Mouse (Mus musculus) G1E (cell line): ENCODE data around the gene Gsto1. TPM values are rescaled to one million over a fixed set of nuclear protein-coding genes. Genes with fewer than 3 reads are reported as not detected.

Experiments
- ATAC-seq: 2 replicates; pipeline ENCODE4 v1.8.0; 2016; ENCODE audit warnings: mild to moderate bottlenecking; ENCODE audit not compliant: insufficient number of reproducible peaks, poor library complexity, low FRiP score, severe bottlenecking; ENCODE audit errors: extremely low read depth
- DNase-seq: peaks from one replicate; pipeline ENCODE4 v3.0.0; 2012; ENCODE audit warnings: low spot score
- H3K27me3 ChIP-seq: 2 replicates; pipeline ENCODE4 v1.6.1; 2012; ENCODE audit warnings: mild to moderate bottlenecking, low read length, inconsistent platforms; ENCODE audit not compliant: insufficient read depth
- H3K36me3 ChIP-seq: replicated peaks from 2 replicates; pipeline ENCODE3; 2012; ENCODE audit warnings: mild to moderate bottlenecking, inconsistent platforms
- H3K4me1 ChIP-seq: 2 replicates; pipeline ENCODE4 v1.6.1; 2012; ENCODE audit warnings: low read depth, low read length, inconsistent platforms, mixed read lengths; ENCODE audit not compliant: insufficient read depth
- H3K4me3 ChIP-seq: 2 replicates; pipeline ENCODE4 v1.5.1; 2012; ENCODE audit warnings: low read depth, mild to moderate bottlenecking, inconsistent platforms, low read length, moderate library complexity, mixed read lengths
- H3K9me3 ChIP-seq: replicated peaks from 2 replicates; pipeline ENCODE4 v1.6.1; 2012; ENCODE audit warnings: inconsistent platforms
- CTCF ChIP-seq: IDR thresholded peaks from 2 replicates; pipeline ENCODE4 v1.5.1; 2012; ENCODE audit warnings: low read depth, low read length, inconsistent platforms, mixed read lengths
- GATA1 ChIP-seq: IDR thresholded peaks from 2 replicates; pipeline ENCODE4 v1.6.1; 2012; ENCODE audit warnings: borderline replicate concordance, low read length, inconsistent platforms, mixed read lengths
- GATA2 ChIP-seq: IDR thresholded peaks from 2 replicates; pipeline ENCODE4 v1.6.1; 2012; ENCODE audit warnings: low read depth, low read length, inconsistent platforms, borderline replicate concordance
- POLR2AphosphoS5 ChIP-seq: IDR thresholded peaks from 2 replicates; pipeline ENCODE4 v1.6.1; 2012; ENCODE audit warnings: low read depth, low read length, inconsistent platforms; ENCODE audit not compliant: insufficient replicate concordance
- TAL1 ChIP-seq: conservative IDR thresholded peaks from 2 replicates; pipeline ENCODE4 v1.6.1; 2012; ENCODE audit warnings: low read depth, low read length, inconsistent platforms, mixed read lengths
- polyA plus RNA-seq: library from polyadenylated mRNA; stranded (reverse); fragments of >175 nt; gene quantifications from 2 replicates; pipeline ENCODE4 v1.2.3, GENCODE M21; 2012
- total RNA-seq, 2 experiments: library from RNA; stranded (forward) in 1 of 2; stranded (reverse) in 1 of 2; fragments of 200-1000 nt in 1 of 2; fragments of >200 nt in 1 of 2; fragmentation: Nextera tagmentation in 1 of 2; gene quantifications; 2 replicates each; pipeline ENCODE4 v1.2.3; 2014 to 2017

Gsto1 gene
- total and polyA plus RNA-seq, 3 experiments, result 33.8 to 45.1 (median 35.0) TPM

GRCm38 (mm10) chr19:47905603-47906002 is 50.8 kb downstream of the Gsto1 start:
- Histone ChIP-seq H3K4me3 (no peak overlapping the region), H3K9me3 (peaks cover 58% of the 10 kb centered on the region), H3K36me3 (peaks cover 59% of the 10 kb centered on the region), H3K27me3 (no peaks in the 10 kb centered on the region), H3K4me1 (peaks cover 25% of the 10 kb centered on the region)
- no peak for TF ChIP-seq GATA1
- TF ChIP-seq POLR2AphosphoS5, result no peak
- TF ChIP-seq CTCF, result no peak
- no peak for TF ChIP-seq TAL1
- TF ChIP-seq GATA2, result no peak
- ATAC-seq, result no peak
- no peak for DNase-seq

GRCm38 (mm10) chr19:47907596-47907995 is 52.8 kb downstream of the Gsto1 start:
- TF ChIP-seq GATA2 (no peak), GATA1 (no peak), POLR2AphosphoS5 (no peak), TAL1 (no peak), CTCF (no peak)
- Histone ChIP-seq H3K36me3 (peaks cover 62% of the 10 kb centered on the region), H3K9me3 (peaks cover 56% of the 10 kb centered on the region), H3K27me3 (no peaks in the 10 kb centered on the region), H3K4me3 (no peak overlapping the region), H3K4me1 (peaks cover 36% of the 10 kb centered on the region)
- DNase-seq (no peak), ATAC-seq (no peak)

- H3K4me3 ChIP-seq, result no peak overlapping the region
- H3K4me1 ChIP-seq, result peaks cover 36% of the 10 kb centered on the region
- no peaks in the 10 kb centered on the region for H3K27me3 ChIP-seq
- no peak for DNase-seq
- peaks cover 58% of the 10 kb centered on the region for H3K36me3 ChIP-seq
- no peak for TF ChIP-seq GATA1
- TF ChIP-seq GATA2, result no peak
- no peak for TF ChIP-seq TAL1
- TF ChIP-seq CTCF, result no peak
- no peak for TF ChIP-seq POLR2AphosphoS5
- no peak for ATAC-seq
- peaks cover 51% of the 10 kb centered on the region for H3K9me3 ChIP-seq
Observed at GRCm38 (mm10) chr19:47908961-47909371, 54.2 kb downstream of the Gsto1 start.

DNA sequence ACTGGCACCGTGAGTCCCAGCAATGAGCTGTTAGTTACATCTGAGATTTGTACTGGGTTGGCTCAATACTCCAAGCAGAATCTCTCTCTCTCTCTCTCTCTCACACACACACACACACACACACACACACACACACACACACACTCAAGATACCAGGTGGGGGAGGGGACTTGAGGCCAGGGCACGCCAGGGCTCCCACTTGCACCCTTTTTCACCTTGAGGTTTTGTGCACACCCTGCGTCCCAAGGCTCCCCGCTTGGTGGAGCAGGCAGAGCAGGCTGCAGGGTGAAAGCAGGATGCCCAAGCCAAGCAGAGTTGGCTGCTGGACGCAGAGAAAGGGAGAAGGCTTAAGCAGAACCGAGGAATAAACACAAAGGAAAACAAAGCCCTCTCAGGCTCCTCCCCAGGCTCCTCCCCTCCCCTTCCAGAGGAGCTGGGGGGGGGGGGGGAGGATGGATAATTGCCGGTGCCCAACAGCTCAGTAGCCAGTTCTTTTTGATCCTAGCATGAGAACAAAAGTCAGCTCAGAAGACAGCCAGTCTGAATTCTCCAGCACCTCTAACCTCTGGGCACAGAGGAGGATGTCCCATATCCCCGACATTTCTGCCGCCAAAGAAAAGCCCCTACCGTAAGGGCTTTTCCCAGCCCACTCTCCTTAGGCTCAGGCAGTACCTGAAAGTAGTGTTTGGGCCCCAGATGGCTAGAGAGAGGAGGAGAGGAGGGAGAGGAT is 54.8 kb downstream of the Gsto1 start:
- no peak for TF ChIP-seq CTCF
- TF ChIP-seq GATA1, result no peak
- no peak for TF ChIP-seq GATA2
- no peak for TF ChIP-seq TAL1
- TF ChIP-seq POLR2AphosphoS5, result no peak
- Histone ChIP-seq H3K27me3 (no peaks in the 10 kb centered on the region), H3K36me3 (peaks cover 61% of the 10 kb centered on the region), H3K4me3 (no peak overlapping the region; the same call in 1 of the 2 replicates), H3K4me1 (peaks cover 36% of the 10 kb centered on the region), H3K9me3 (peaks cover 51% of the 10 kb centered on the region)
- DNase-seq, result no peak
- ATAC-seq, result no peak

DNA sequence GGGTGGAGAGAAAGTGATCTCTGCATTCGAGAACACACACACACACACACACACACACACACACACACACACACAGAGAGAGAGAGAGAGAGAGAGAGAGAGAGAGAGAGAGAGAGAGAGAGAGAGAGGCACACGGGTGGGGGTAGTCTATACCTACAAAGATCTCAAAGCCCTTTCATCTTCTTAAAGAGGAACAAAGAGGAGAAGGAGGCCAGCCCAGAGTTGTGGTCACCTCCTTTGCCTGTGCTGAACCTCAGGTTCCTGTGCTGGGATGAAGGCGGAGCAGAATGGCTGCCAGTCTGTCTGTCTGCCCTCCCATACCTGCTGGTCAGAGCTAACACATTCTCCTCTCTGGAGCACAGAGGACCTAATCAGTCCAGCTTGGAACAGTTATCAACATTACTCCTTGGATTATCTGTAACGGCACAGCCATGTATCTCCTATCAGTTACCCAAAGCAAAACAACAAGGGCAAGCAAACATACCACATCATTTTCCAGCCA is 55.4 kb downstream of the Gsto1 start:
- H3K4me3 ChIP-seq, result no peak overlapping the region
- no peak for DNase-seq
- H3K9me3 ChIP-seq, result peaks cover 49% of the 10 kb centered on the region
- peak; percentile 6; the same call in 1 of the 2 replicates for ATAC-seq
- H3K4me1 ChIP-seq, result peaks cover 35% of the 10 kb centered on the region
- no peaks in the 10 kb centered on the region for H3K27me3 ChIP-seq
- TF ChIP-seq CTCF, result no peak
- TF ChIP-seq TAL1, result no peak
- TF ChIP-seq GATA2, result no peak
- no peak for TF ChIP-seq POLR2AphosphoS5
- peaks cover 58% of the 10 kb centered on the region for H3K36me3 ChIP-seq

DNA sequence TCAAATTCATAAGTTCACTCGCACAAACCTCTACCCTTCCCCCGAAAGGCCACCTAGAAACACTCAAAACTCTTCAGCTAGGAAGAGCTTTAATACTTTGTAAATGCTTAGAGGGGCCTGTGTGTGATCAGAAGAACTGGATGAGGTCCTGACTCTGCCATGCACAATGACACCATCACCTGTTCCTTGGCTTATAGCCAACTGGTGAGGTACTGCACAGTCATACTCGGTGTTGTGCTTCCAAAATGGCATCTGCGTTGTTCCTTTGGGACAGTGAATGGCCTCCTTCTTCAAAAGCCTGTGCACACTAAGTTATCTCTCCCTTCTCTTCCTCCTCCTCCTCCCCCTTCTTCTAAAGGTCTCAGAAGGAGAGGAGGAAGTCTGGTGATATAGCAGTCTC is 56.0 kb downstream of the Gsto1 start:
- DNase-seq, result no peak
- no peak for ATAC-seq
- peaks cover 43% of the 10 kb centered on the region for H3K9me3 ChIP-seq
- H3K36me3 ChIP-seq, result peaks cover 55% of the 10 kb centered on the region
- no peak for TF ChIP-seq TAL1
- no peak for TF ChIP-seq GATA1
- no peak for TF ChIP-seq CTCF
- no peak for TF ChIP-seq POLR2AphosphoS5
- no peak for TF ChIP-seq GATA2
- no peak overlapping the region for H3K4me3 ChIP-seq
- H3K27me3 ChIP-seq, result no peaks in the 10 kb centered on the region
- peaks cover 29% of the 10 kb centered on the region for H3K4me1 ChIP-seq
